Mouse (Mus musculus): ENCODE measurements around the gene Abhd14b.
A peak's percentile ranks its signal among the peaks of the same experiment; 100 is the strongest.

The Abhd14b gene

GRCm38 (mm10) chr9:106429221-106430014 lies 17.8 kb upstream of the Abhd14b start, which contains the start of gene Rpl29:
Rpl29 (plus strand) TSS chr9:106429454.
- peak; percentile 86 to 94 for DNase-seq (ENCODE audit: low spot score in 2 of 2)

DNA sequence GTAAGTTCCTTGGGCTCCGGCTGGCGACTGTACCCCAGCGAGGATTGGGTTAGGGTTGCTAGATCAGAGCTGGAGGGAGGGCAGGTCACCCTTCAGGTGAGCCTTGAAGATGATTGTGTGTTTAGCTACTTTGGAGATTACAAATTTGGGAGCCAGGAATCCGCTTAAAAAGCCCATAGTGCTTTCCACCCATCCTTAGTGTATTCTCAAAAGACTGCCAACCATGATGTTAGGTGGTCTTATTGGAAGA lies 17.3 kb upstream of the Abhd14b start:
- DNase-seq (ENCODE audit: low spot score in 2 of 2), result no peak

- DNase-seq (ENCODE audit: low spot score in 2 of 2), result no peak
Measured at GRCm38 (mm10) chr9:106433389-106433788, 13.9 kb upstream of the Abhd14b start.

DNA sequence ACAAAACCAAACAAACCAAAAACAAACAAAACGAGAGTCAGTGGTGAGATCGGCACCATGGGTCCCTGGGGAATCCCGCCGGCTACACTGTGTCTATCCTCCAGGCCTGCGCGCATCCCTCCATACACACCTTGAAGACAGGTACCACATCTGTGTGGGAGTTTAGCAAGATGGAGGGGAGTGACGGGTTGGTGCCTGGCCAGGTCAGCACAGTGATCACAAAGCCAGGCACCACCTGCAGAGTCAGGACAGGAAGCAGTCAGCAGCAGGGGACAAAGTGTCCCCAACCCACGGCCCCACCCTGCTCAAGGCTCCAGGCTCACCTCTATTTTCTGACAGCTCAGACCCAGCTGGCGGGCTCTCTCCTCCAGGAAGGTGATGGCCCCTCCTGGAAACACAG lies 10.7 kb upstream of the Abhd14b start:
- no peak for DNase-seq (ENCODE audit: low spot score in 2 of 2)

DNA sequence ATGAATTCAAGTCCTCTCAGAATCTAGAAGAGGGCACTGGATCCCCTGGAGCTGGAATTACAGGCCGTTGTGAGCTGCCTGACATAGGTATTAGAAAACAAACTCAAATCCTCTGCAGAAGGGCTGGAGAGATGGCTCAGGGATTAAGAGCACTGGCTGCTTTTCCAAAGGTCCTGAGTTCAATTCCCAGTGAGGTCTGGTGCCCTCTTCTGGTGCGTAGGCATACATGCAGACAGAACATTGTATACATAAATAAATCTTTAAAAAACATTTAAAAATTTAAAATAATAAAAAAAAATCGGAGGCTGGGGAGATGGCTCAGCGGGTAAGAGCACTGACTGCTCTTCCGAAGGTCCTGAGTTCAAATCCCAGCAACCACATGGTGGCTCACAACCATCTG lies 4.6 kb upstream of the Abhd14b start:
- DNase-seq (ENCODE audit: low spot score in 2 of 2), result no peak

- DNase-seq (ENCODE audit: low spot score in 2 of 2), result no peak
Measured at GRCm38 (mm10) chr9:106444836-106445235, 2.4 kb upstream of the Abhd14b start.

GRCm38 (mm10) chr9:106447951-106448350 lies 692 bp downstream of the Abhd14b start:
- no peak for DNase-seq (ENCODE audit: low spot score in 2 of 2)

GRCm38 (mm10) chr9:106448498-106449031 lies 1.3 kb downstream of the Abhd14b start:
- peak in 1 of 2 experiments; percentile 69 for DNase-seq (ENCODE audit: low spot score in 2 of 2)

DNA sequence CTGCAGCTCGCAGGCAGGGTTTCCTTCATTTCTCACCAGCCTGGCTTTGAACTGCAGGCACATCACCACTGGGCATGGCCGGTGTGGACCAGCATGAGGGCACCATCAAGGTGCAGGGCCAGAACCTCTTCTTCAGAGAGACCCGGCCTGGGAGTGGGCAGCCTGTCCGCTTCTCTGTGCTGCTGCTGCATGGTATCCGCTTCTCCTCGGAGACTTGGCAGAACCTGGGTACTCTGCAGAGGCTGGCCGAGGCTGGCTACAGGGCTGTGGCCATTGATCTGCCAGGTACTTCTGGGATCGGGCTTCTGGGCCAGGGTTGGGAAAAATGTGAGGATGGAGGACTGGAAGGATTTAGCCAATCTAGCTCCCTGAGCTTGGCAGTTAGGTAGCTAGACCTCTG lies 2.7 kb downstream of the Abhd14b start:
- DNase-seq (ENCODE audit: low spot score in 2 of 2), result no peak

- DNase-seq (ENCODE audit: low spot score in 2 of 2), result no peak
Measured at GRCm38 (mm10) chr9:106450661-106451060, 3.4 kb downstream of the Abhd14b start.

- DNase-seq (ENCODE audit: low spot score in 2 of 2), result no peak
Measured at GRCm38 (mm10) chr9:106451298-106451697, 4.0 kb downstream of the Abhd14b start.

- DNase-seq (ENCODE audit: low spot score in 2 of 2), result no peak
Measured at GRCm38 (mm10) chr9:106451899-106452298, 4.6 kb downstream of the Abhd14b start.

- DNase-seq (ENCODE audit: low spot score in 2 of 2), result no peak
Measured at GRCm38 (mm10) chr9:106452351-106452750, 5.1 kb downstream of the Abhd14b start.

DNA sequence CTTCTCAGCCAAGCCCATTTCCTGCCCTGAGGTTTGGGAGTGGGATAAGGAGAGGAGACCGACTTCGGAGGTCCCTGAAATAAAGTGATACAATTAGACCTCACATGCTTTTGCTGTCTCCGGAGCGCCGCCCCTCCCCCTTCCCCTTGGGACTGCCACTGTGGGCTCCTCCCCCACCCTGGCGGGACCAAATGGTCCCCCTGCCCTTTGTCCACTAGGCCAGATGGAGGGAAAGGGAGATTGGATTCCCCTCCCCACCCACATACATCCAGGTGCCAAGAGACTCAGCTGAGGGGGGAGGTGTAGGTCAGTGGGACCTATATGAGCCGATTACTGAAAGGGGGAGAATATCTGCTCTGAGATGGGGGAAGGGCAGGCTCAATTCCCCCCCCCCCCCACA lies 5.6 kb downstream of the Abhd14b start:
- DNase-seq (ENCODE audit: low spot score in 2 of 2), result peak in 1 of 2 experiments; percentile 82

DNA sequence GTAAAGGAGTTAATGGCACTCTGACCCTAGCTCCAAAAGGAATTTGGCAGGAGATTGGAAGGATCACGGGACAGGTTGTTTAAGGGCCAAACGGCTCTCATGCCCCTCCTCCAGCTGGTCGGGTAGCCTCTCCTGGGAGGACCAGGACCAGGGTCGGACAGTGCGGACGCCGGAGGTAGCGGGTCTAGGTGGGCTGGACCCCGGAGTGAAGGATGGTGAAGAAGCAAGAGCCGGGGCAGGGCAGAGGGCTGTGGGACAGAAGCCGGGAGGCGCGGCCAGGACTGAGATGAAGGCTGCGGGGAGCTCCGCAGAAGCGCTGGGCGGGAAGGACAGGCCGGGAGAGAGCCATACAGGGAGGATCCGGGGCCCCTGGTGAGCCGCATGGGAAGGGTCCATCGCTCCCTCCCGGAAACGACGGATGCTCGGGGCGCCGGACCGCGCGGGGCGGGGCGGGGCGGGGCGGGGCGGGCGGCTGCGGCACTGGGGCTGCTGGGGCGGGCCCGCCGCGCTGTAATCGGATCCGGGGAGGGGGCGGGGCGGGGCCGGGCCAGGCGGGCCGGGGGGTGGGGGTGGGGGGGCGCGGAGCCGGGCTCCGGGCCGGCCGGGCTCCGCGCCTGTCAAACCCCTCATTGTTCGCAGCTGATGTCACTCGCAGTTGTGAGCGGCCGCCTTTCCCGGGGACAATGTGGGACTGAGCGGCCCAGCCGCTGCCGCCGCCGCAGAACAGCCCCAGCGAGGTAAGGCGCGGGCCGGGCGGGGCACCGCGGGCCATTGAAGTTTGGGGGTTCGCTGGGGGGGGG lies 6.2 kb downstream of the Abhd14b start, which contains the start of gene Pcbp4:
TSS of gene Pcbp4 (plus strand) at position 21 of the 800 bp plus-strand sequence.
- DNase-seq (ENCODE audit: low spot score in 2 of 2), result peak in 1 of 2 experiments; percentile 67

GRCm38 (mm10) chr9:106454071-106454761 lies 7.0 kb downstream of the Abhd14b start:
- DNase-seq (ENCODE audit: low spot score in 2 of 2), result no peak

DNA sequence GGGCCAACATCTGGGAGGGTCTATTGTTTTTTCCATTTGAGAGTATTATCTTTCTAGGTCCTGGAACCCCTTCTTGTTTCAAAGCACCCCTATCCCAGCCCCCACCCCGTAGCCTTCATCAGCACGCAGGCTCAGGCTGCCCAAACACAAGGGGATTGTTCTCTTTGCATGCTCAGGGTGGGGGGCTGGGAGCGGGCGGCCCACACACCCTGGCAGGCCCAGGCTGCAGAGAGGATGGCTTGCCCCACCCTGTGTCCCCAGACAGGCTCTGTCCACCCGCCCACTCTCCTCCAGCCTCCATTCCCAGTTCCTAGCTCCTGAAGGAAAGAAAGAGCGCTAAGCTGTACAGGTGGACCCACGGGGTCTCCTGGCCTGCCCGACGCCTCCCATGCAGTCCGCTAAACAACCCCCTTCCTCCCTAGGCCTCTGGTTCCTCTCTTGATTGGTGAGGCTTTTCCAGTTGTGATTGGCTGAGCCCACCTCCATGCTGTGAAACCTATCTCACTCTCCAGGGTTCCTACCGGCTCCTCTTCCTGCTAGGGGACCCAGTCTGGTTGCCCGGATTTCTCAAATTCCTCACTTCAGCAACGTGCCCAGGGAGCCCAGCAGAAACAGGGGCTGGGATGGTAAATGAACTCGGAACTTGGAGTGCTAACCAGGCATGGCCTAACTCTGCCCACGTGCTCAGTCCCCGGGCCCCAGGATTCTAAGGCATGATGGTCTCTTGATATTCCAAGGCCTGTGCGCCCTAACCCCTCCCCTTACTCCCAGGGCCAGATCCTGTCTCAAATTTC lies 7.8 kb downstream of the Abhd14b start:
- no peak for DNase-seq (ENCODE audit: low spot score in 2 of 2)

- peak in 1 of 2 experiments; percentile 82 for DNase-seq (ENCODE audit: low spot score in 2 of 2)
Measured at GRCm38 (mm10) chr9:106456325-106457162, 9.3 kb downstream of the Abhd14b start.

GRCm38 (mm10) chr9:106457163-106457559 lies 9.9 kb downstream of the Abhd14b start:
- no peak for DNase-seq (ENCODE audit: low spot score in 2 of 2)

DNA sequence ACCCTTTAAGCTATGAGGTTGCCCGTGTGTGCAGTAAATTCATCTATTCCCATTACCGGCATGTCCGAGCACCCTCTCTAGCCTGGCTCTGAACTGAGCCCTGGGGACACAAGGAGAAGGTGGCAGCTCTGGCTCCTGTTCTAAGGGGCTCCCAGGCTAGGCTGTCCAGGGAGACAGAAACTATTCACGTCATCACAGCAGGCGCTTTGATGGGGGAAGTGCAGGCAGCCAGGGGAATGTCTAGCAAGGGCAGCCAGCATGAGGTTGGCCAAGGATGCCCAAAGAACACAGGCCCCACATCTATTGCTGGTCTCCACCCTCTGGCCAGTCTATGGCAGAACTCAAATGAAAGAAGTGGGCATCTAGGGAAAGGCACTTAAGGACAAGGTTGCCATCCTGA lies 10.7 kb downstream of the Abhd14b start:
- DNase-seq (ENCODE audit: low spot score in 2 of 2), result no peak
